In genomic region chr10:75058761-75059395, GRCm38 (mm10) we compare ENCODE assay signal across 9 mouse cellular contexts. TPM values are rescaled to one million over a fixed set of nuclear protein-coding genes. Genes with fewer than 3 reads are reported as not detected.
A peak's percentile ranks its signal among the peaks of the same experiment; 100 is the strongest.
DNase-seq lines count a peak whose midpoint lies in the region; ATAC-seq and TF ChIP-seq lines count a peak whose summit lies in the region.
"Had no signal": no experiment of that assay in that cellular context is flagged by ENCODE, and none has a peak within 500 bp of the region (broad histone marks: within the 10 kb centered on the region; RNA-seq: fewer than 3 reads in every experiment).

No protein-coding gene starts in this region.

- H3K27me3 ChIP-seq in forebrain, postnatal 0 days (ENCODE audit: insufficient read depth, low read length), result no peaks in the 10 kb centered on the region

- intact Hi-C loops in heart, postnatal 36 days (cut with DNase I), result loop anchor here (1.0 to 10.0 kb wide), 2 partner anchors 92 to 196 kb away; no protein-coding TSS in a partner anchor

- ATAC-seq in CD4-positive, CD25-positive, alpha-beta regulatory T cell, adult 4 months, result peak; percentile 28
- ATAC-seq in forebrain, postnatal 0 days, result no peak

- no peak overlapping the region for H3K4me3 ChIP-seq in forebrain, postnatal 0 days (ENCODE audit: low read depth, low read length)

- H3K9ac ChIP-seq in forebrain, postnatal 0 days, result no peak overlapping the region

- no peak for TF ChIP-seq CTCF in forebrain, postnatal 0 days (IDR thresholded peaks at IDR 0.05; ENCODE audit: low read depth)

- H3K36me3 ChIP-seq in forebrain, postnatal 0 days (ENCODE audit: insufficient read depth), result no peaks in the 10 kb centered on the region

- H3K4me2 ChIP-seq in forebrain, postnatal 0 days (ENCODE audit: low read depth), result peak overlapping the region; percentile 88; the same call in 1 of the 2 replicates

- H3K27ac ChIP-seq in forebrain, postnatal 0 days (ENCODE audit: low read depth, low read length), result no peak overlapping the region

- H3K9me3 ChIP-seq in forebrain, postnatal 0 days (ENCODE audit: low read length), result no peaks in the 10 kb centered on the region

- DNase-seq in heart, adult 11 months, result peak; percentile 87
- DNase-seq in heart, postnatal 36 days, result no peak
- DNase-seq in forebrain, postnatal 0 days, result no peak
- DNase-seq in lung, postnatal 10 days, result peak; percentile 62
- DNase-seq in right cerebral cortex, postnatal 4 days, result no peak
- DNase-seq in ovary, postnatal 14 days (ENCODE audit: low spot score), result no peak
- no peak for DNase-seq in left cerebral cortex, adult 11 months (ENCODE audit: low spot score)

- peaks cover 29% of the 10 kb centered on the region for H3K4me1 ChIP-seq in forebrain, postnatal 0 days (ENCODE audit: insufficient read depth)

- 18% methylated on average over 9 of the region's 9 CpGs for WGBS in forebrain, postnatal 0 days

RNA-seq across cellular contexts. Expression of gene Bcr, which starts 1.5 kb away (rescaled TPM):
- 1 to 10 TPM; 8.3 to 9.1 TPM for total RNA-seq in heart, postnatal 36 days (2021)
- polyA plus RNA-seq in CD4-positive, CD25-positive, alpha-beta regulatory T cell, adult 4 months (2017; shearing (Covaris generic)), result 1 to 10 TPM; 4.4 to 7.0 TPM
- 44.9 and 49.6 TPM in 2 replicates for total RNA-seq in forebrain, postnatal 0 days (2014; rRNA removed)
- 6.9 and 10.1 TPM in 2 replicates for polyA plus RNA-seq in forebrain, postnatal 0 days (2015; fragmentation: Nextera tagmentation; extraction: Ambion mirVana)

RNA-seq across cellular contexts. Expression of gene Rab36, which starts 22.0 kb away (rescaled TPM):
- under 1 TPM; 0.58 to 0.92 TPM for total RNA-seq in heart, postnatal 36 days (2021)
- polyA plus RNA-seq in CD4-positive, CD25-positive, alpha-beta regulatory T cell, adult 4 months (2017; shearing (Covaris generic)), result 1 to 10 TPM in 1 of 2 experiments, under 1 TPM in 1; 0.54 to 1.8 TPM
- total RNA-seq in forebrain, postnatal 0 days (2014; rRNA removed), result 20.1 and 24.4 TPM in 2 replicates
- polyA plus RNA-seq in forebrain, postnatal 0 days (2015; fragmentation: Nextera tagmentation; extraction: Ambion mirVana), result 17.9 and 26.8 TPM in 2 replicates

RNA-seq across cellular contexts. Expression of gene Rsph14, which starts 26.5 kb away (rescaled TPM):
- not detected for total RNA-seq in heart, postnatal 36 days (2021)
- polyA plus RNA-seq in CD4-positive, CD25-positive, alpha-beta regulatory T cell, adult 4 months (2017; shearing (Covaris generic)), result not detected
- total RNA-seq in forebrain, postnatal 0 days (2014; rRNA removed), result 0.23 and 0.24 TPM in 2 replicates
- polyA plus RNA-seq in forebrain, postnatal 0 days (2015; fragmentation: Nextera tagmentation; extraction: Ambion mirVana), result 0.90 and 1.1 TPM in 2 replicates
- polyA plus RNA-seq: C2C12 had no signal

Comparison
In these comparisons a context has a peak if more than half of its experiments do, and no peak if none do; other contexts are left out.
1. DNase-seq: peak in heart, adult 11 months (single experiment) and lung, postnatal 10 days (single experiment); none in heart, postnatal 36 days (0 of 2), forebrain, postnatal 0 days (single experiment), right cerebral cortex, postnatal 4 days (single experiment), ovary, postnatal 14 days (single experiment) and left cerebral cortex, adult 11 months (single experiment).
2. RNA of gene Rab36, which starts 22.0 kb away (total RNA-seq): 20.1 to 24.4 TPM in forebrain, postnatal 0 days; 0.58 to 0.92 TPM in heart, postnatal 36 days; every median in the first group is over 10 times any median in the second.